Mouse (Mus musculus): Measurements from ENCODE around the gene Cysltr1.

The Cysltr1 gene

DNA sequence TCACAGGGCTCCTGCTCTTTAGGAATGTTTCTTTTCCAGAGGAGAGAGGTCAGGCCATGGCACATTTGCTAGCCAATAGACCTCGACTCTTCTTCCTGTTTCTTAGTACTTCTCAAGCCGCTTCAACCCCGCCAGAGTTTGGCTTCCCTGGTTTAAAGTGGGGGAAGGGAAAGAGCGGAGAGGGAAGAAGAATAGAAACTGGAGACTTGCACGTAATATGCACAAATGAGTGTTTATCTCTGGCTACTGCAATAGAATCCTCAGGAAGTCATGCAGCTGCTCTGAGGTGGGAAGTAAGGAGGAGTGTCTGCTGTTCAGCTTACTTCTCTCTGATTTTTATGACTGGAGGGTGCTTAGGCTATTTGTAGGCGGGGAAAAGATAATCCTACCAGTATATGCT lies at the start of gene Cysltr1:
TSS of gene Cysltr1 (minus strand) at position 294 of the 400 bp plus-strand sequence.
- no peak for DNase-seq (ENCODE audit: low spot score in 2 of 2)

DNA sequence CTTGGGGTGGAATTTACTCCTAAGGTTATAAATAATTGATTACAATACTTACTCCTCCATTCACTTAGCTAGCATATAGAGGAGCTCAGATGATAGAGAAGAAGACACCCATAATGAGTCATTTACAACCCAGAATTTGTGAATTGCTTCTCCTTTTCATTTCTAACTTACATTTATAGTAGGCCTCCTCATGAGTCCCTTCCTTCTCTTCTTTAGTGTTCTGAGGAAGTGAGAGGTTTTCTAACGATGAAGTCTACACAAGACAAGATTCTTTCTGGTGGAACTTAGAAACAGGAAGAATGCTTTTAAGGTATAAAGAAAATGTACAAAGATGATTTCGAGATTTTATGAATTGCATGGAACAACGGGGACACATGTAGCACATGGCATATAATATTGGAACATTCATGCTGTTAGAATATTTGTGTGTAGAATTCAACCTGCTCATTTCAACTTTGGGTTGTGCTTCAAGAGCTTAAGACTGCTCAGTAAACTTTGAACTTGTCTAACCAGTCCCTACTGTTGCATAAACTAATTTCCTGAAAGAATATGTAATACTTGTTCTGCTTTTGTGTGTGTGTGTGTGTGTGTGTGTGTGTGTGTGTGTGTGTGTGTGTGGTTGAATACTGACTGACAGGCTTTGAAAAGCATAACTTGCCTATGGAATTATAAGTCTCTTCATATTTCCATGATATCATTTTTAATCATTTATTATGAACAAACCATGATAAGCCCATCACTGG lies 31.5 kb upstream of the Cysltr1 start:
- DNase-seq (ENCODE audit: low spot score in 2 of 2), result no peak

DNA sequence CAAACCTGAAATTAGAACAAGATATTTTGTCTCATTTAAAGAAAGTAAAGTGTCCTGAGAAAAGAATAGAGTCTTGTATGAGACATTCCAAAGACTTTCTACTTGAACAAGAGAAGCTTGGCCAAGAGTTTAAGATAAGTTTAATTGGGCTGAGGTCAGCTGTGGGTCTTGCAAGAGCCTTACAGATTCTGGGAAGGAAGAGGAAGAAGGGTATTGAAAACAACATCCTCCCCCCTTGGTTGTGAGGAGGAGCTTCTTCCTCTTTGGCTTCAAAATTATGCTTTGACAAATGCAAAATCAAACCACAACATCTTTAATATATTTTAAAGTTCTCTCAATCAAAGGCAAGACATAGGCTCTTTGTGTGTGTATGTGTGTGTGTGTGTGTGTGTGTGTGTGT lies 30.1 kb upstream of the Cysltr1 start:
- DNase-seq (ENCODE audit: low spot score in 2 of 2), result no peak

DNA sequence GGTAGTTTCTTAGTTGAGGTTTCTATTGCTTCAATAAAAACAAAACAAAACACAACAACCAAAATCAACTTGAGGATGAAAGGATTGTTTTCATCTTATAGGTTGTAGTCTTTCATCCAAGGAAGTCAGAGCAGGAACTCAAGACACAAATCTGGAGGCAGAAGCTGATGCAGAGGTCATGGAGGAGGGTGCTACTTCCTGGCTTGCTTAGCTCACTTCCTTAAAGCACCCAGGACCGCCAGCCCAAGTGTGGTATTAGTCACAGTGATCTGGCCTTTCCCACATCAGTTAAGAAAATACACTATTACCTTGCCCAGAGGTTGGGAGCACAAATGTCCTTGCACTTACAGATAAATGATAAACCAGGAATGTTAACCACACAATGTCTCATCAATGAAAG lies 25.0 kb upstream of the Cysltr1 start:
- DNase-seq (ENCODE audit: low spot score in 2 of 2), result no peak

DNA sequence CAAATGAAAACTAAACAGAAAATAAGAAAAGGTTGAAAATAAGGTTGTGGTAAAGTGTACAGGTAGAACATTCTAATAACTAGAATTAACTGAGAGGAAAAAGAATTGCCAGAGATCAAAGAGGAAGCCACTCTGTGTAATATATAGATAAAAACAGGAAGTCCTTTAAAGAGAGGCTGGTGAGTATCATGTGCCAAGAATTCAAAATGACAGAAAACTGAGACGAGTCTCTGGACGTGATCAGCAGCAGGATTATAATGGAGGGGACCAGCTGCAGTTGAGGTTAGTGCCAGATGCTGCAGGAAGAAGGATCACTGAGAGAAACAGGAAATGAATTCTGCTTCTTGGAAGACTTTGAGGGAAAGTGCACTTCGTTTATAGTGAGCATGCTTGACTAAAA lies 20.2 kb upstream of the Cysltr1 start:
- DNase-seq (ENCODE audit: low spot score in 2 of 2), result no peak

DNA sequence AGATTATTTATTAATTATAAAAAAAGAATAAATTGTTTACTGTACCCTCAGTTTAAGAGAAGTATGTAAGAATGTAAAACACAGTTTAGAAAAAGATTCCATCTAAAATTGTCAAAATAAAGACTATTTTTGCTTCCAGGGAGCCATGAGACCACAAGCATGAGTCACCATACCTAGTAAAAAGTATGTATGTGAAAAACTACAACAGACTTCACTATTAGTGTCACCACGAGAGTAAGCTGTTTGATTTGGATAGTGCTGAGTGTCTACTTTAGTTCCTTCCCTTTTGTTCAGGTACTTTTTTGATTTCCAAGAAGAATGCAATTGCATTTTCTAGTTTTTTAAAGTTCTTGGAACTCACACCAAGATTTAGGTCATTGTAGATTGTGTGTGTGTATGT lies 19.0 kb upstream of the Cysltr1 start:
- DNase-seq (ENCODE audit: low spot score in 2 of 2), result no peak

DNA sequence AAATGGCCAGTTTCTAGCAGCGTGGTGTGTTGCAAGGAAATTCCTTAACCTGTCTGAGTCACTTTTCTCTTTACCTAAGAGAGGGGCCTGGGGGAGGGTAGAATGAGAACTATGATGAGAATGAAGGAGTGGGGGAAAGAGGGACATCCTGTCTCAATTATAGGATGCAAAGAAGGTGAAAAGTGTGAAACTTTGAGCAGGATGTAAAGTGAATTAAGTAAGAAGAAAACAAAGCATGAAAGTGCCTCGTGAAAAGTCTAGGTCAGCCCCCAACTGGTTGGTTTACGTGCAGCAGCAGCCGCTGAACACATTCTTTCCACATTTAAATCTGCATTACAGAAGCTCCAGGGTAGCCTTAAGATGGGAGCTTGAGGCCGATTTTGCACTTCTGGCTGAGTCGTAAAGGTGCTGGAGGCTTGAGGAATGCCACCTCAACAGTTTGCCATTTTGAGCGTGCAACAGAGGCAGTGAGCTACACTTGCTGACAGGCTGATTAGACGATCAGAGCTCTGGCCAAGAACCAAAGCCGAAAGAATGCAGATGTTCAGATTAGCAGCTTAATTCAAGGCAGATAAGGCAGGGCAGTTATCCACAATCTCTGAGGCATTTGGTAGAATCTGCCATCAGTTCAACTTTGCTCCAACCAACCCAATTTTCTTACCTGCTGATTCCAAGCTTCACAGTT lies 763 bp downstream of the Cysltr1 start:
- no peak for DNase-seq (ENCODE audit: low spot score in 2 of 2)

DNA sequence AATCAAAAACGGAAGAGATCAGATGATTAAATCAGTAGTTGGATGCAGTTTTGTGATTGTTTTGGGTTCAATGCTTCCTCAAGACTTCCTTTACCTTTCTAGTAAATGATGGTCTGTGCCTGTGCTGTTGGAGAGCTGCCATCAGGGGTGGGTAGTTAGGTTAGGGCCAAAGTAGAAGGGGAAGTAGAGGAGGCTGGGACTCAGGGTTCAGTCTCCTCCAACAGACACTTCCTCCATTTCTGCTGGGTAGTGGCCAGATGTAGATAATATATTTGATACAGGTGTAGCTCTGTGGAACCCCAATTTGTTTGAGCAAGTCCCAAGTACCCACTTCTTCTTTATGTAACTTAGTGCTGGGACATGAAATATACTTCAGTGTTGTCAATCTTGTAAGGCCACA lies 7.6 kb downstream of the Cysltr1 start:
- no peak for DNase-seq (ENCODE audit: low spot score in 2 of 2)

DNA sequence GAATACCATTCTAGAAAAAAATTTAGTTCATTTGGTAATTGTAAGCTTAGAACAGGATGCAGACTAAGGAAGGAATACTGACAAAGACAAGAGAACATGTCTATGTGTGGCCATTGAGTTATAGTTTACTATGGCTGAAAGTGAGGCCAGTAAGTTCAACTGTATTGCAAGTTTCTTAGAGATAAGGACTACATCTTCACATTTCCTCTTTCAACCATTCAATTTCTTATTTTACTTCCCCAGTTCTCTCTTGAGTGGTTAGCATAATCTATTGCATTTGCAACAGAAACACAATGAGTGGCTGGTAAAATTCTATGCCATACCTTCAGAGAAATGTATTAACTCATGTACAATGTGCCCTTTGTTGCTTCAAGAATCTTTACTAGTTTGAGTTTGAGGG lies 9.6 kb downstream of the Cysltr1 start:
- DNase-seq (ENCODE audit: low spot score in 2 of 2), result no peak

DNA sequence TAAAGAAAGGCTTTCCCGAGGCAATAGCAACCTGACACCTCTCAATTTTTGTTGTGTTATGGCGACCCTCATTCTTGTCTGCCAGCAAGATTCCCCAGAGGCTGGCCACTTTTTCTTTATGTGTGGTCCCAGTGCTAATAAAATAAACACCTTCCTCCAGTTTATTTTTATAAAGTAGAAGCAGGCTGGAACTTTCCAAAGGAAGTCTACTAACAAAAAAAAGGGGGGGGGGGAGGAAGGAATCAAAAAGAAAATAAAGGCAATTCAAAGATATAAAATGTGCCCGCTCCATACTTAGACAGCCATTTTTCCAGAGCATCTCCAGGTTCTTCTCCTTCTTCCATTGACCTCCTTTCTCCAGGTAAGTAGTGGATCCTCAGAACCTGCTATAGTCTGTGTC lies 20.6 kb downstream of the Cysltr1 start, which contains the start of gene Gm5127:
TSS of gene Gm5127 (plus strand) at position 301 of the 400 bp plus-strand sequence.
- DNase-seq (ENCODE audit: low spot score in 2 of 2), result no peak

DNA sequence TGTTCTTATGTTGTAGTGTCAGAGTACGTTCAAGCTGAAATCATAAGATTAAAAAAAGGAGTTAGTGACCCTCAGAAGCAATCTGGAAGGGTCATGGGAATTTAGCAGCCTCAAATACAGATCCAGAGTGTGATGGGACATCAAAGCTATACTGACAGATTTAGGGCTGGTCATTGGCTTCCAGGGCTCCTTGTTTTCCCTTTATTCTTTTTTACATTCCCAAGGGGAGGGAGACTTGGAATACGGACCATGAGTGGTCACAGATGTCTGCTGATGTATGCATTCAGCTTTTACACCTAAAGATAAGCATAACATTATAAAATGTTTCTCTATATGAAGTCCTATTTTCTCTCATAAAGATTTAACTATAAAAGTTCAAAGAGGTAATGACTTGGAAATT lies 21.3 kb downstream of the Cysltr1 start:
- no peak for DNase-seq (ENCODE audit: low spot score in 2 of 2)

DNA sequence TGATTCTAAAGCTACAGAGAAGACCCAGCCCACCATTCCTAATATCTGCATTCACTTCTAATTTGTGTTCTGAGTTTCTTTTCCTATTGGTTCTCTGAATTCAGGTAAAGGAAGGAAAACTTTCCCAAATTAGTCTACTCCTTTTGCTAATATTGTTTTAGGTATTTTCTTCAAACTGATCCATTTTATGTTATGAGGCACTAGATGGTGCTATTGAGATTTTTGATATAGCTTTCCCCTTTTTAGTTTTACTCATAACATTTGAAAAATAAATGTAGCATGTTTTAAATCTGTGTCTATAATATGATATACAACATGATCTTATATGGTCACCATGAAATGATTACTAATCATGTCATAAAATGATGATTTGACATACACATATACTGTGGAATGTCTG lies 23.1 kb downstream of the Cysltr1 start:
- DNase-seq (ENCODE audit: low spot score in 2 of 2), result no peak

DNA sequence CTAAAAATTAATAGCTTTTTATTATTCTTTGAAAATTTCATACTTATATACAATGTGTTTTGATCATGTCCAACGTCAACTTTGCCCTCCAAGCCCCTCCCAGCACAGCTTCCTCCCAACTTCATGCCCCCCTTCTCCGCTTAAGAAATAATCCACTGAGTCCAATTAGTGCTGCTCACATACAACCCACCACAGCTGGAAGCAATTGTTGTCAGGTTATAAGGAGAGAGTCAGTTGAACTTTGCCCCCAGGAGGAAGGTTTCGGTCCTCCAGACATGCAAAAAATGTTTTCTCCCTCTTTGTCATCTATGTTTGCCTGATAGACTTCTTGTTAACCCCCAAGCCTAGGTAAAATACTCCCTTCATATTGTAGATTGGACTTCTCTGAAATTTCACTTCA lies 24.5 kb downstream of the Cysltr1 start:
- DNase-seq (ENCODE audit: low spot score in 2 of 2), result no peak

DNA sequence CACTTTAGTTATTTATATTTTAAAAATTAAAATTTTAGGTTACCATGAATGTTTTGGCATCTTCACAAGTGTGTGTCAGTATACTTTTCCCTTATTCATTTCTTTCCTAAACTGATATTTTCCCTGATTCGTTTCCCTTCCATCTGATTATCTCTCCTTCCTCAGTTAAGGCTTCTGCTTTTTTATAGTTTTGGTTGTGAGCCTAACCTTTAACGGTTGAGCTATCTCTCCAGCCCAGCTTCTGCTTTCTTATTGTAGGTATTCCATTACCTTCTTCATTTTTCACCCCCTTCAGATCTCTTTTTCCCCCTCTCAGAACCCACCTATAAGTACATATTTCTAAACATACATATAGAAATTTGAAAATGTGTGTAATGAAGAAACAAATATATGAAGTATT lies 48.0 kb downstream of the Cysltr1 start:
- no peak for DNase-seq (ENCODE audit: low spot score in 2 of 2)

DNA sequence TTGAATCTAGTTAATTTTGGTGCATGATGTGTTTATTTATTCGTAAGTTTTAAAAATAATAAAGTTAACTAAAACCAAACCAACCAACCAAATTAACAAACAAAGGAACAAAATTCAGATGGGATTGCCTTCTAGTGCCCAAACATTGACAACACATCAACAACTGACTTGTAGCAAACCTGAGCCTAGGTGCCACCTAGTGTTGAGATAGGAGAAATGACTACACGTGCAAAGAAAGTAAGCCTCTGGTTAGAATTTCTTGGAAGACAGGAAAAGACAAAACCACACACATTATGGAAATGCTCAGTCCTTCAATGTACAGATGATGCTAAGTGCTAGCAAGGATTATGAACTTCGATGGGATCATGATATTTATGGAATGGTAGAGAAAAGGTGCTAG lies 67.1 kb downstream of the Cysltr1 start:
- DNase-seq (ENCODE audit: low spot score in 2 of 2), result no peak
